Mouse (Mus musculus) layer of hippocampus, postnatal 25 days (tissue): ENCODE measurements around the gene Aig1. TPM values are rescaled to one million over a fixed set of nuclear protein-coding genes. Genes with fewer than 3 reads are reported as not detected.

Source experiments
- DNase-seq, 2 experiments: peaks; one replicate each; pipeline ENCODE4 v3.0.0; 2022; ENCODE audit warnings: mixed read lengths in 2 of 2, low spot score in 1 of 2; ENCODE audit errors: extremely low spot score in 1 of 2
- total RNA-seq, 2 experiments: library from RNA; stranded (reverse); gene quantifications; 2 replicates each; pipeline ENCODE4 v1.2.3; 2021

The Aig1 gene
- total RNA-seq, 2 experiments from 2014 or later: 57.7 to 62.6 TPM

- no peak for DNase-seq
These were observed 13.7 kb downstream of the Aig1 start for GRCm38 (mm10) chr10:13855111-13855510.

GRCm38 (mm10) chr10:13850071-13850470 is 18.7 kb downstream of the Aig1 start:
- DNase-seq: no peak

- DNase-seq: no peak
These were observed 19.6 kb downstream of the Aig1 start for GRCm38 (mm10) chr10:13849205-13849604.

- DNase-seq: no peak
These were observed 23.9 kb downstream of the Aig1 start for GRCm38 (mm10) chr10:13844864-13845263.

- DNase-seq: no peak
These were observed 25.0 kb downstream of the Aig1 start for GRCm38 (mm10) chr10:13843746-13844145.

- DNase-seq: no peak
These were observed 25.9 kb downstream of the Aig1 start for GRCm38 (mm10) chr10:13842855-13843254.

- no peak for DNase-seq
These were observed 30.2 kb downstream of the Aig1 start for GRCm38 (mm10) chr10:13838511-13839126.

GRCm38 (mm10) chr10:13837709-13838456 is 30.9 kb downstream of the Aig1 start:
- DNase-seq: no peak

- DNase-seq: no peak
These were observed 31.8 kb downstream of the Aig1 start for GRCm38 (mm10) chr10:13836956-13837355.

GRCm38 (mm10) chr10:13835737-13836475 is 32.9 kb downstream of the Aig1 start:
- no peak for DNase-seq

- DNase-seq: no peak
These were observed 34.7 kb downstream of the Aig1 start for GRCm38 (mm10) chr10:13834056-13834455.

- no peak for DNase-seq
These were observed 35.7 kb downstream of the Aig1 start for GRCm38 (mm10) chr10:13833066-13833566.

GRCm38 (mm10) chr10:13832546-13833033 is 36.2 kb downstream of the Aig1 start:
- no peak for DNase-seq

GRCm38 (mm10) chr10:13827150-13827549 is 41.6 kb downstream of the Aig1 start:
- no peak for DNase-seq

GRCm38 (mm10) chr10:13813591-13813990 is 55.2 kb downstream of the Aig1 start:
- DNase-seq: no peak

GRCm38 (mm10) chr10:13808291-13808690 is 60.5 kb downstream of the Aig1 start:
- no peak for DNase-seq

GRCm38 (mm10) chr10:13806806-13807205 is 62.0 kb downstream of the Aig1 start:
- no peak for DNase-seq

- no peak for DNase-seq
These were observed 67.5 kb downstream of the Aig1 start for GRCm38 (mm10) chr10:13801296-13801695.

GRCm38 (mm10) chr10:13793458-13793857 is 75.3 kb downstream of the Aig1 start:
- no peak for DNase-seq

GRCm38 (mm10) chr10:13792788-13793187 is 76.0 kb downstream of the Aig1 start:
- no peak for DNase-seq

- DNase-seq: no peak
These were observed 79.2 kb downstream of the Aig1 start for GRCm38 (mm10) chr10:13789604-13790003.
